ENCODE assay signal across 8 mouse cellular contexts in genomic region chr7:98430785-98431184, GRCm38 (mm10). TPM values are rescaled to one million over a fixed set of nuclear protein-coding genes. Genes with fewer than 3 reads are reported as not detected.
A peak's percentile ranks its signal among the peaks of the same experiment; 100 is the strongest.
DNase-seq lines count a peak whose midpoint lies in the region; ATAC-seq and TF ChIP-seq lines count a peak whose summit lies in the region.

No protein-coding gene starts in this region.

- H3K79me2 ChIP-seq in heart, adult 2 months (replicated peaks; ENCODE audit: control insufficient read depth, insufficient read depth, low read length): no peaks in the 10 kb centered on the region

- WGBS in spleen, adult 2 months: 58% methylated on average over 3 of the region's 3 CpGs
- 54% methylated on average over 3 of the region's 3 CpGs for WGBS in heart, adult 2 months
- WGBS in limb, embryonic 10.5 days: 50% methylated on average over 3 of the region's 3 CpGs
- 44% methylated on average over 3 of the region's 3 CpGs for WGBS in neural tube, embryonic 14.5 days

- TF ChIP-seq CTCF in spleen, adult 2 months (IDR thresholded peaks at IDR 0.05; ENCODE audit: extremely low read depth, insufficient read depth, insufficient read length, insufficient replicate concordance): peak; percentile 36; the same call in 1 of the 2 replicates
- TF ChIP-seq CTCF in heart, adult 2 months (IDR thresholded peaks at IDR 0.05): peak; percentile 88

- no peak for TF ChIP-seq POLR2A in spleen, adult 2 months (IDR thresholded peaks at IDR 0.05; ENCODE audit: low read depth, low read length)
- TF ChIP-seq POLR2A in heart, adult 2 months (IDR thresholded peaks at IDR 0.05; ENCODE audit: insufficient read depth, low read depth, low read length): no peak

- peak; percentile 78; the same call in 1 of the 2 replicates for TF ChIP-seq EP300 in heart, adult 2 months (IDR thresholded peaks at IDR 0.05; ENCODE audit: insufficient read depth, low read depth, low read length)

- H3K9me3 ChIP-seq in limb, embryonic 10.5 days (replicated peaks): no peaks in the 10 kb centered on the region
- no peaks in the 10 kb centered on the region for H3K9me3 ChIP-seq in neural tube, embryonic 14.5 days (ENCODE audit: control insufficient read depth, low read length)

- no peaks in the 10 kb centered on the region for H3K36me3 ChIP-seq in spleen, adult 2 months (ENCODE audit: control insufficient read depth, insufficient read depth, low read length)
- no peaks in the 10 kb centered on the region for H3K36me3 ChIP-seq in heart, adult 2 months (ENCODE audit: control insufficient read depth, insufficient read depth, low read length)
- no peaks in the 10 kb centered on the region for H3K36me3 ChIP-seq in limb, embryonic 10.5 days
- H3K36me3 ChIP-seq in neural tube, embryonic 14.5 days (ENCODE audit: control insufficient read depth, insufficient read depth, low read length): no peaks in the 10 kb centered on the region

- H3K4me1 ChIP-seq in spleen, adult 2 months (ENCODE audit: control insufficient read depth, insufficient read depth, insufficient read length): no peaks in the 10 kb centered on the region
- H3K4me1 ChIP-seq in heart, adult 2 months (ENCODE audit: control insufficient read depth, insufficient read depth, low read length): no peaks in the 10 kb centered on the region; the same call in 1 of the 2 replicates
- 0 out of 2 replicates have a peak, but pooled peaks cover 10% of the 10 kb centered on the region for H3K4me1 ChIP-seq in limb, embryonic 10.5 days
- no peaks in the 10 kb centered on the region for H3K4me1 ChIP-seq in neural tube, embryonic 14.5 days (ENCODE audit: control insufficient read depth, insufficient read depth, low read length)

- H3K27me3 ChIP-seq in spleen, adult 2 months (ENCODE audit: control insufficient read depth, insufficient read depth, low read length): no peaks in the 10 kb centered on the region
- no peaks in the 10 kb centered on the region for H3K27me3 ChIP-seq in heart, adult 2 months (ENCODE audit: control insufficient read depth, insufficient read depth, low read length)
- no peaks in the 10 kb centered on the region for H3K27me3 ChIP-seq in limb, embryonic 10.5 days (ENCODE audit: low read depth, poor library complexity, severe bottlenecking)
- no peaks in the 10 kb centered on the region for H3K27me3 ChIP-seq in neural tube, embryonic 14.5 days (ENCODE audit: control insufficient read depth, insufficient read depth, low read length)

- H3K4me3 ChIP-seq in spleen, adult 2 months (ENCODE audit: extremely low read depth, insufficient read depth, insufficient read length): no peak overlapping the region
- H3K4me3 ChIP-seq in heart, adult 2 months: no peak overlapping the region
- no peak overlapping the region for H3K4me3 ChIP-seq in limb, embryonic 10.5 days
- H3K4me3 ChIP-seq in neural tube, embryonic 14.5 days (ENCODE audit: low read depth, low read length): no peak overlapping the region

- intact Hi-C loops in heart, adult 2 months (cut with DNase I): loop anchor here (1.0 to 10.0 kb wide), 3 partner anchors 81 to 276 kb away; no protein-coding TSS in a partner anchor

- no peak overlapping the region for H3K4me2 ChIP-seq in neural tube, embryonic 14.5 days (ENCODE audit: low read depth, low read length)

- peak in 1 of 2 experiments; percentile 14 for DNase-seq in spleen, adult 2 months (ENCODE audit: low read depth in 1 of 2, low spot score in 2 of 2)
- no peak for DNase-seq in spleen, postnatal 4 days (ENCODE audit: low spot score in 2 of 2)
- DNase-seq in embryo, embryonic 11.5 days (ENCODE audit: low read depth, low spot score): peak; percentile 51
- DNase-seq in heart, adult 2 months: peak; percentile 54 to 72
- peak; percentile 78 for DNase-seq in kidney, adult 9 months
- peak; percentile 79 for DNase-seq in limb, embryonic 10.5 days (ENCODE audit: low spot score)
- DNase-seq in thymus, postnatal 25 days: peak; percentile 37

- ATAC-seq in neural tube, embryonic 14.5 days (ENCODE audit: low read depth): peak; percentile 75; the same call in 1 of the 2 replicates

- no peak overlapping the region for H3K9ac ChIP-seq in heart, adult 2 months (ENCODE audit: low read depth, low read length)
- H3K9ac ChIP-seq in neural tube, embryonic 14.5 days (replicated peaks; ENCODE audit: low read depth, low read length): no peak overlapping the region

- no peak overlapping the region for H3K27ac ChIP-seq in spleen, adult 2 months (ENCODE audit: insufficient read depth, low read length)
- H3K27ac ChIP-seq in heart, adult 2 months: no peak overlapping the region
- no peak overlapping the region for H3K27ac ChIP-seq in limb, embryonic 10.5 days
- no peak overlapping the region for H3K27ac ChIP-seq in neural tube, embryonic 14.5 days (ENCODE audit: low read depth, low read length)

RNA-seq across cellular contexts. Expression of gene Gucy2d, which starts 9.4 kb away (rescaled TPM):
- polyA plus RNA-seq in spleen, adult 2 months (2012; rRNA removed): not detected in 2 replicates
- under 1 TPM in 1 of 2 experiments, not detected in 1; 0.21 TPM for total RNA-seq in heart, adult 2 months (2021)
- 0.20 TPM in 1 of 2 replicates, not detected in the other for polyA plus RNA-seq in heart, adult 2 months (2012; rRNA removed)
- polyA plus RNA-seq in limb, embryonic 10.5 days (2016; fragmentation: Nextera tagmentation; extraction: Ambion mirVana): 0.05 TPM in 1 of 2 replicates, not detected in the other
- polyA plus RNA-seq in neural tube, embryonic 14.5 days (2014; fragmentation: Nextera tagmentation; extraction: Ambion mirVana): 0.37 TPM in 1 of 2 replicates, not detected in the other

RNA-seq across cellular contexts. Expression of gene Lrrc32, which starts 58.3 kb away (rescaled TPM):
- polyA plus RNA-seq in spleen, adult 2 months (2012; rRNA removed): 11.2 and 12.8 TPM in 2 replicates
- total RNA-seq in heart, adult 2 months (2021): 10 to 100 TPM; 13.6 to 13.7 TPM
- polyA plus RNA-seq in heart, adult 2 months (2012; rRNA removed): 14.5 and 21.9 TPM in 2 replicates
- polyA plus RNA-seq in limb, embryonic 10.5 days (2016; fragmentation: Nextera tagmentation; extraction: Ambion mirVana): 2.8 and 3.6 TPM in 2 replicates
- polyA plus RNA-seq in neural tube, embryonic 14.5 days (2014; fragmentation: Nextera tagmentation; extraction: Ambion mirVana): 1.5 and 4.8 TPM in 2 replicates

Comparison
In these comparisons a context has a peak if more than half of its experiments do, and no peak if none do; other contexts are left out.
1. DNase-seq: peak in embryo, embryonic 11.5 days (single experiment), heart, adult 2 months (2 of 2), kidney, adult 9 months (single experiment), limb, embryonic 10.5 days (single experiment) and thymus, postnatal 25 days (single experiment); none in spleen, postnatal 4 days (0 of 2).